Mouse (Mus musculus): ENCODE data around the gene Pnldc1. TPM values are rescaled to one million over a fixed set of nuclear protein-coding genes. Genes with fewer than 3 reads are reported as not detected.
A peak's percentile ranks its signal among the peaks of the same experiment; 100 is the strongest.
"Not testable (repeated sequence)": the region's sequence is repeated elsewhere in the genome, so short reads cannot be mapped to it uniquely, and the experiment has no call there.

Gene Pnldc1
- polyA plus RNA-seq, 1 experiment from 2014 or later: 2.9 TPM

DNA sequence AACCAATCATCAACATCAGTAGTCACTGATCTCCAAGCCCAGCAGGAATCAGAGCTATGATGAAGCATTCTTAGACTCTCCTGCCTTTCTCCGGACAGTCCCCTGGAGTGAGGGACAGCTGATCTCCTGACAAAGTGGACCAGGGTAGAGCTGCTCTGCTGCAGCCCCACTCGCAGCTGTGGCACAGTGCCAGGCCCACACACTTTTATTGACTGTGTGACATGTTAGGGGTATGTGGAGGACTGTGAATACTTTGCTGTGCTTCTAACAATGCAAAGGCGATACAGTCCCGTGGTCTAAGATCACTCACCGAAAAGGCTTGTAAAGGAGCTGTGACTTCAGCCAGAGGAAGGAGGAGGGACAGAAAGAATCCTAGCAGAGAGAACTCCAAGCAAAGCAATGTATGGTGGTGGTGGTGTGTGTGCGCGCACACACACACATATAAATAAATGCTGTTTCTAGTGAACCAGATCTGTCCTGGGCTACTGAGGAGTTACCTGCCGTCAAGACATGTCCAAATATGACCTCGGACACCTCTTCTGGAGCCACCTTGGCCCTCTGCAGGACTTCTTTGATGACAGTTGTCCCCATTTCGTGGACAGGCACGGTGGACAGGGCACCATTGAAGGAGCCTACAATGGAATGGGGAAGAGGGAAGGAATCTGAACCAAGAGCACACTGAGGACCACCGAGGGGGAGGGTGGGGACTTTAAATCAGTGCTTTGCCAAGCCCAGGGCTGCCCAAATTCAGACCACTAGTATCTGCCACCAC, 29.5 kb upstream of the Pnldc1 start:
- not testable (repeated sequence) for H3K9ac ChIP-seq (replicated peaks; ENCODE audit: low read depth, low read length); H3K27ac ChIP-seq (ENCODE audit: low read length); H3K9me3 ChIP-seq (ENCODE audit: control insufficient read depth, low read depth, low read length); H3K4me1 ChIP-seq (ENCODE audit: control insufficient read depth, insufficient read depth, low read length); H3K27me3 ChIP-seq (ENCODE audit: control insufficient read depth, insufficient read depth, low read length)
- Histone ChIP-seq H3K4me2 (replicated peaks; ENCODE audit: low read depth, low read length) (peak overlapping the region; percentile 40), H3K36me3 (ENCODE audit: control insufficient read depth, insufficient read depth, low read length) (peaks cover 12% of the 10 kb centered on the region; the same call in 1 of the 2 replicates), H3K4me3 (ENCODE audit: low read depth, low read length) (peak overlapping the region; percentile 27)
- 59% methylated on average over 2 of the region's 12 CpGs for WGBS
- ATAC-seq (ENCODE audit: insufficient number of reproducible peaks, insufficient read depth, low FRiP score, low read depth): peak; percentile 7; the same call in 1 of the 2 replicates

DNA sequence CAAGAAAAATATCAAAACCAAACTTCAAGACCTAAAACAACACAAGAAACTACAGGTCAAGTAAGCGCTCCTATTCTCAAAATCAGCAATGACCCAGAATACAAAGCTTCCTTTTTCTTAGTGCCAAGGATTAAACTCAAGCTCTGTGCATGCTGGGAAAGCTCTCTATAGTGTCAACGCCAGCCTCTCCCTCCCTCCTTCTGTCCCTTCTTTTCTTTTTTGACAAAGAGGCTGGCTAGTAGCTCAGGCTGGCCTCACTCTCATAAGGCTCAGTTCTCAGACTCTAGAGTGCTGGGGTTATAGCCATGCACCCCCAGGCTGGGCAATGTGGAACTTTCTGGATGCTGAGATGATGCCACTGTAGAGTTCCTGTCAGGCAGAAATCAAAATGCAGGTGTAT, 28.0 kb upstream of the Pnldc1 start:
- Histone ChIP-seq H3K27me3 (ENCODE audit: control insufficient read depth, insufficient read depth, low read length) (no peaks in the 10 kb centered on the region), H3K27ac (ENCODE audit: low read length) (no peak overlapping the region), H3K4me1 (ENCODE audit: control insufficient read depth, insufficient read depth, low read length) (no peaks in the 10 kb centered on the region), H3K4me3 (ENCODE audit: low read depth, low read length) (no peak overlapping the region), H3K36me3 (ENCODE audit: control insufficient read depth, insufficient read depth, low read length) (peaks cover 9% of the 10 kb centered on the region; the same call in 1 of the 2 replicates), H3K4me2 (replicated peaks; ENCODE audit: low read depth, low read length) (no peak overlapping the region), H3K9me3 (ENCODE audit: control insufficient read depth, low read depth, low read length) (no peaks in the 10 kb centered on the region), H3K9ac (replicated peaks; ENCODE audit: low read depth, low read length) (no peak overlapping the region)
- WGBS: 55% methylated on average over 2 of the region's 2 CpGs
- ATAC-seq (ENCODE audit: insufficient number of reproducible peaks, insufficient read depth, low FRiP score, low read depth): no peak

DNA sequence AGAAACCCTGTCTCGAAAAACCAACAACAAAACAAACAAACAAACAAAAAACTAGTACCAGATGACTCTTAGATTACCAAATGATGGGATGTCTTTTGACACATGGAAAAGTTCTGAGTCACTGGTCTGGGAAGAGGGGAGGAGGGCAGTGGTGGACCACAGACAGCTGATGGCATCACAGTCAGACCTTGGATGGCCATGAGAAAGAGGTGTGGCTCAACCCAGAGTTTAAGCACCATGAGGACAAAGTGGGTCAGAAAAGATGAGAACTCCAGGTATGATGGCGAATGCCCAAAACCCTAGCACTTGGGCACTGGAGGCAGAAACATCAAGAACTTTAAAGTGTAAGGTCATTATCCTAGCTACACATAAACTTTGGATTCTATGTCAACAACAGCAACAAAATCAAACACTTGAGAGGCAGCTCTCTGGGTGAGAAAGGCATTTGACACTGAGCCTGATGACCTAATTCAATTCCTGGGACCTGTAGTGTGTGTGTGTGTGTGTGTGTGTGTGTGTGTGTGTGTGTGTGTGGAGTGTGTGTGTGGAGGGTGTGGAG, 27.5 kb upstream of the Pnldc1 start:
- Histone ChIP-seq H3K27ac (ENCODE audit: low read length) (no peak overlapping the region), H3K9ac (replicated peaks; ENCODE audit: low read depth, low read length) (no peak overlapping the region), H3K4me3 (ENCODE audit: low read depth, low read length) (no peak overlapping the region), H3K36me3 (ENCODE audit: control insufficient read depth, insufficient read depth, low read length) (peaks cover 4% of the 10 kb centered on the region; the same call in 1 of the 2 replicates), H3K4me2 (replicated peaks; ENCODE audit: low read depth, low read length) (no peak overlapping the region), H3K4me1 (ENCODE audit: control insufficient read depth, insufficient read depth, low read length) (no peaks in the 10 kb centered on the region), H3K9me3 (ENCODE audit: control insufficient read depth, low read depth, low read length) (no peaks in the 10 kb centered on the region), H3K27me3 (ENCODE audit: control insufficient read depth, insufficient read depth, low read length) (no peaks in the 10 kb centered on the region)
- WGBS: 76% methylated on average over 2 of the region's 2 CpGs
- no peak for ATAC-seq (ENCODE audit: insufficient number of reproducible peaks, insufficient read depth, low FRiP score, low read depth)

DNA sequence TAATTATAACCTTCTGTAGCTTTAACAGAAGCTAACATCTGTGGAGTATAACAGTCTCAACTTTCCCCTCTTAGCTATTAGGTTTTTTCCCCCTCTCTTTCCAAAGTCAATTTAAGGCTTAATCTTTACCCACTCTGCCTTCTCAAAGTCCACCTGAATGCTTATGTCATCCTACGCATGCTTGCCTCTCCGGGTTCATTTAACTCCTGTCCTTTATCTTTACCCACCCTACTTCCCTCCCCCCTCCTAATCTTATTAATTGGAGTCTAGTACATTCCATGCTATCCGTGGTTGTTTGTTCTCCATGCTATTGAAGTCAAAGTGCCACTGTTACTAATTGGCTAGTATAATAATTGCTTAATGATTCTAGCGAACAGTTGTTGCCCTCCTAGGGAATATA, 25.7 kb upstream of the Pnldc1 start:
- no peak overlapping the region for H3K27ac ChIP-seq (ENCODE audit: low read length)
- no peaks in the 10 kb centered on the region for H3K4me1 ChIP-seq (ENCODE audit: control insufficient read depth, insufficient read depth, low read length)
- WGBS: 67% methylated on average over 4 of the region's 4 CpGs
- no peaks in the 10 kb centered on the region for H3K27me3 ChIP-seq (ENCODE audit: control insufficient read depth, insufficient read depth, low read length)
- no peak for ATAC-seq (ENCODE audit: insufficient number of reproducible peaks, insufficient read depth, low FRiP score, low read depth)
- H3K4me3 ChIP-seq (ENCODE audit: low read depth, low read length): no peak overlapping the region
- no peak overlapping the region for H3K4me2 ChIP-seq (replicated peaks; ENCODE audit: low read depth, low read length)
- no peak overlapping the region for H3K9ac ChIP-seq (replicated peaks; ENCODE audit: low read depth, low read length)
- no peaks in the 10 kb centered on the region for H3K36me3 ChIP-seq (ENCODE audit: control insufficient read depth, insufficient read depth, low read length)
- H3K9me3 ChIP-seq (ENCODE audit: control insufficient read depth, low read depth, low read length): no peaks in the 10 kb centered on the region

DNA sequence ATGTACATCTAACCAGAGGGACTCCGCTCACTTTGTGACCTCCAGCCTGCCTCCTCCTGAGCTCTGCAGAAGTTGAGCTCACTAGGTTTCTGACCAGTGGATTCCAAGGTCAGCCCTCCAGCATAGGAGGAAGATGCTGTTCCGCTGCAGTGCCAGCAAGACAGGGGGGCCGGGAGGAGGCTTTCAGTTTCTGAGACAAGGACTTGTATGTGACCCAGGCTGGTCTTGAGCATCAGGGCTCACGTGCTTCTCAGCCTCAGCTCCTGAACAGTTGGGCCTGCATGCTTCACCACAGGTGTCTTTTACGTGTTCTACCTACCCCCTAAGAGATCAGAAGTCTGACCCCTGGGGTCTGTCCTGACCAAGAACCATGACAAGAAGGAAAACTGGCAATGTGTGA, 21.5 kb upstream of the Pnldc1 start:
- not testable (repeated sequence) for H3K9ac ChIP-seq (replicated peaks; ENCODE audit: low read depth, low read length); H3K36me3 ChIP-seq (ENCODE audit: control insufficient read depth, insufficient read depth, low read length); H3K4me2 ChIP-seq (replicated peaks; ENCODE audit: low read depth, low read length); H3K27ac ChIP-seq (ENCODE audit: low read length); ATAC-seq (ENCODE audit: insufficient number of reproducible peaks, insufficient read depth, low FRiP score, low read depth); H3K4me1 ChIP-seq (ENCODE audit: control insufficient read depth, insufficient read depth, low read length); H3K4me3 ChIP-seq (ENCODE audit: low read depth, low read length); H3K9me3 ChIP-seq (ENCODE audit: control insufficient read depth, low read depth, low read length); H3K27me3 ChIP-seq (ENCODE audit: control insufficient read depth, insufficient read depth, low read length)
- WGBS: 86% methylated on average over 5 of the region's 5 CpGs

DNA sequence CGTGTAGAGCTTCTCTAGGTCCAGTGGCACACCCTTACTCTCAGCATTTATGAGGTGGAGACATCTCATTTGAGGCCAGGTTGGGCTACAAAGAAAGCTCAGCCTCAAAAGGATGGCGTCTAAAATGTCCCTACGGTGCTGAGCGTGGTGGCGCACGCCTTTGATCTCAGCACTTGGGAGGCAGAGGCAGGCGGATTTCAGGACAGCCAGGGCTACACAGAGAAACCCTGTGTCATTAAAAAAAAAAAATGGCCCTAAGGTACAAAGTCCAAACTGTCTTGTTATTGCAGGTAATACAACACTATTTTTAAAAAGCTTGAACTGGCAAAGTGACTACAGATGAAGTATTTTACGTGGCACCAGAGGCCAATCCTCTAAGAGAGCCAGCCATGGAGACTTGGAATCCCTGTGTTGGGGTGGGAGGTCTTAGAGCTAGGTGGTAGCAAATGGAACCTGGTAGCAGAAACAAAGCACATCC, 15.7 kb upstream of the Pnldc1 start:
- no peak overlapping the region for H3K4me2 ChIP-seq (replicated peaks; ENCODE audit: low read depth, low read length)
- H3K4me1 ChIP-seq (ENCODE audit: control insufficient read depth, insufficient read depth, low read length): no peaks in the 10 kb centered on the region
- no peaks in the 10 kb centered on the region for H3K9me3 ChIP-seq (ENCODE audit: control insufficient read depth, low read depth, low read length)
- no peak overlapping the region for H3K9ac ChIP-seq (replicated peaks; ENCODE audit: low read depth, low read length)
- no peaks in the 10 kb centered on the region for H3K27me3 ChIP-seq (ENCODE audit: control insufficient read depth, insufficient read depth, low read length)
- no peak for ATAC-seq (ENCODE audit: insufficient number of reproducible peaks, insufficient read depth, low FRiP score, low read depth)
- H3K27ac ChIP-seq (ENCODE audit: low read length): no peak overlapping the region
- H3K4me3 ChIP-seq (ENCODE audit: low read depth, low read length): no peak overlapping the region
- peaks cover 48% of the 10 kb centered on the region for H3K36me3 ChIP-seq (ENCODE audit: control insufficient read depth, insufficient read depth, low read length)
- WGBS: 89% methylated on average over 8 of the region's 8 CpGs

DNA sequence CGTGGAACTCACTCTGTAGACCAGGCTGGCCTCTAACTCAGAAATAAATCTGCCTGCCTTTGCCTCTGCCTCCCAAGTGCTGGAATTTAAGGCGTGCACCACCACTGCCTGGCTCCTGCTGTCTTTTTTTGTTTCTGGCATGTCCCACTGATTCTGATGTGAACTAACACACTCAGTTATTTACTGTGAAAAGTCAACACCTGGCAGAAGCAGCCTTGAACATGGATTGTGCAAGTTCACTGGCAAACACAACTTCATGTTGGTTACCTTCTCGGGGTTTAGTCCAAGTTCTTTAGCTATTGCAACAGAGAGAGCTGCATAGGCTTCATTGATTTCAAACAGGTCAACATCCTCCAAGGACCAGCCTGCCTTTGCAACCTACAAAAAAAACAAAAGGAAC, 15.0 kb upstream of the Pnldc1 start:
- Histone ChIP-seq H3K4me1 (ENCODE audit: control insufficient read depth, insufficient read depth, low read length) (no peaks in the 10 kb centered on the region), H3K27me3 (ENCODE audit: control insufficient read depth, insufficient read depth, low read length) (no peaks in the 10 kb centered on the region), H3K27ac (ENCODE audit: low read length) (no peak overlapping the region), H3K9me3 (ENCODE audit: control insufficient read depth, low read depth, low read length) (no peaks in the 10 kb centered on the region), H3K4me3 (ENCODE audit: low read depth, low read length) (no peak overlapping the region), H3K9ac (replicated peaks; ENCODE audit: low read depth, low read length) (no peak overlapping the region), H3K36me3 (ENCODE audit: control insufficient read depth, insufficient read depth, low read length) (peaks cover 56% of the 10 kb centered on the region), H3K4me2 (replicated peaks; ENCODE audit: low read depth, low read length) (no peak overlapping the region)
- WGBS: 90% methylated on average over 3 of the region's 3 CpGs
- no peak for ATAC-seq (ENCODE audit: insufficient number of reproducible peaks, insufficient read depth, low FRiP score, low read depth)

DNA sequence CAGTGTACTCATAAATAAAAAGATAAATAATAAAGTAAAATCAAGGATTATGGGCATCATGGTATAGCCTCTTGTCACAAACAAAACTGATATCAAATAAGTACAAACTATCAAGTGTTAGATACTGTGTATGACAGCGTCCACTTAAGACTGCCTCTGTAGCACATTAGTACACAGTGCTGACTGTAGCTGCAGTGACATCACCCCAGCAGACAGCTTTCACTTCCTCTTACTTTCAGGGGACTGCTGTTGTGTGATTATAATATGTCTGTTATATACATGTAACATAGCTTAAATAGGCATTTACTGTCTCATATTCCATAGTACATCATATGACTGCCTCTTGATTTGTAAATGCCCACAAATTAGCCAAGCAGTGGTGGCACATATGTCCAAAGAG, 11.0 kb upstream of the Pnldc1 start:
- Histone ChIP-seq H3K9ac (replicated peaks; ENCODE audit: low read depth, low read length) (no peak overlapping the region), H3K27ac (ENCODE audit: low read length) (no peak overlapping the region), H3K27me3 (ENCODE audit: control insufficient read depth, insufficient read depth, low read length) (no peaks in the 10 kb centered on the region), H3K4me2 (replicated peaks; ENCODE audit: low read depth, low read length) (no peak overlapping the region), H3K4me3 (ENCODE audit: low read depth, low read length) (no peak overlapping the region), H3K4me1 (ENCODE audit: control insufficient read depth, insufficient read depth, low read length) (peaks cover 6% of the 10 kb centered on the region; the same call in 1 of the 2 replicates), H3K9me3 (ENCODE audit: control insufficient read depth, low read depth, low read length) (no peaks in the 10 kb centered on the region), H3K36me3 (ENCODE audit: control insufficient read depth, insufficient read depth, low read length) (peaks cover 71% of the 10 kb centered on the region)
- ATAC-seq (ENCODE audit: insufficient number of reproducible peaks, insufficient read depth, low FRiP score, low read depth): no peak
- WGBS: 94% methylated on average over 1 of the region's 1 CpGs

Data from stomach, embryonic 14.5 days (tissue).